ENCODE assay signal across 9 mouse cellular contexts in the genomic region with DNA sequence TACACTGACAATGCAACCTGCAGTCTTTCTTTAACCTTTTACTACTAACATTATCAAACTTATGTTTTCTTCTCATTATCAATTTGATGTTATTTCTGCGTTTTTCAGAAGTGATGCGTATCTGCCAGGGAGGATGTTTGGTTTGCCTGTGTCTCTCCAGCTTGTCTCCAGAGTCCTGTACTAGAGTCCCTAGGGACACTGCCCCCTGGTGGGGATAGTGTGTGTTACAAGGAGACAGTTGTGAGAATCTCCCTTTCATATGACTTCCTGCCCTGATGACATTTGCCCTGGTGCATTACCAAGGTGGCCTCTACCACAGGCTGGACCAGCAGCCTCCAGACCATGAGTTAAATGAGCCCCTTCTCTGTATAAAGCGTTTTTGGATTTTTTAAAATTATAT. TPM values are rescaled to one million over a fixed set of nuclear protein-coding genes. Genes with fewer than 3 reads are reported as not detected.
DNase-seq lines count a peak whose midpoint lies in the region; ATAC-seq and TF ChIP-seq lines count a peak whose summit lies in the region.
"Had no signal": no experiment of that assay in that cellular context is flagged by ENCODE, and none has a peak within 500 bp of the region (broad histone marks: within the 10 kb centered on the region; RNA-seq: fewer than 3 reads in every experiment).

No protein-coding gene starts in this region.

- peak; percentile 95 for DNase-seq in intestine, embryonic 14.5 days (ENCODE audit: low spot score)
- DNase-seq in ES-E14 (ENCODE audit: low read depth, low spot score), result no peak
- DNase-seq in cerebellum, adult 9-11 months, result peak; percentile 45
- DNase-seq in gastrocnemius, postnatal 36 days, result peak; percentile 35 to 55
- peak; percentile 58 to 89 for DNase-seq in layer of hippocampus, postnatal 25 days (ENCODE audit: extremely low spot score in 1 of 2, low spot score in 1 of 2)
- peak; percentile 87 for DNase-seq in thymus, postnatal 0 days (ENCODE audit: low spot score)

- H3K4me3 ChIP-seq in intestine, embryonic 14.5 days (ENCODE audit: low read depth, low read length), result no peak overlapping the region
- H3K4me3 ChIP-seq in intestine, embryonic 16.5 days (ENCODE audit: low read length), result no peak overlapping the region
- no peak overlapping the region for H3K4me3 ChIP-seq in ES-E14 (ENCODE audit: insufficient read depth in 1 of 2, low read depth in 1 of 2, low read length in 2 of 2, poor library complexity in 1 of 2, severe bottlenecking in 1 of 2)
- H3K4me3 ChIP-seq: embryonic facial prominence, embryonic 13.5 days had no signal

- H3K27me3 ChIP-seq in intestine, embryonic 14.5 days (replicated peaks; ENCODE audit: control insufficient read depth, insufficient read depth, low read length), result no peaks in the 10 kb centered on the region
- no peaks in the 10 kb centered on the region for H3K27me3 ChIP-seq in intestine, embryonic 16.5 days (replicated peaks; ENCODE audit: control insufficient read depth, insufficient read depth, low read length)
- H3K27me3 ChIP-seq: embryonic facial prominence, embryonic 13.5 days had no signal

- no peak overlapping the region for H3K9ac ChIP-seq in intestine, embryonic 14.5 days (ENCODE audit: low read length)
- H3K9ac ChIP-seq in intestine, embryonic 16.5 days (ENCODE audit: low read depth, low read length), result no peak overlapping the region
- no peak overlapping the region for H3K9ac ChIP-seq in ES-E14 (ENCODE audit: insufficient read depth, low read depth, low read length, poor library complexity, severe bottlenecking)
- H3K9ac ChIP-seq: embryonic facial prominence, embryonic 13.5 days had no signal

- WGBS in intestine, embryonic 14.5 days, result 10% methylated on average over 3 of the region's 3 CpGs
- WGBS in intestine, embryonic 16.5 days, result 4% methylated on average over 3 of the region's 3 CpGs

- H3K9me3 ChIP-seq in intestine, embryonic 14.5 days (ENCODE audit: control insufficient read depth, low read length), result no peaks in the 10 kb centered on the region
- no peaks in the 10 kb centered on the region for H3K9me3 ChIP-seq in intestine, embryonic 16.5 days (ENCODE audit: control insufficient read depth, low read length)
- no peaks in the 10 kb centered on the region for H3K9me3 ChIP-seq in ES-E14 (ENCODE audit: control insufficient read depth, insufficient read depth, low read depth, low read length)
- H3K9me3 ChIP-seq: embryonic facial prominence, embryonic 13.5 days had no signal

- H3K27ac ChIP-seq in intestine, embryonic 14.5 days (ENCODE audit: low read depth), result no peak overlapping the region
- H3K27ac ChIP-seq in intestine, embryonic 16.5 days (ENCODE audit: low read length), result no peak overlapping the region
- no peak overlapping the region for H3K27ac ChIP-seq in ES-E14 (ENCODE audit: insufficient read depth, low read depth, low read length, poor library complexity, severe bottlenecking)
- H3K27ac ChIP-seq: embryonic facial prominence, embryonic 13.5 days had no signal

- H3K4me1 ChIP-seq in intestine, embryonic 14.5 days (replicated peaks; ENCODE audit: control insufficient read depth, insufficient read depth, low read length), result 0 out of 2 replicates have a peak, but pooled peaks cover 12% of the 10 kb centered on the region
- H3K4me1 ChIP-seq in intestine, embryonic 16.5 days (ENCODE audit: control insufficient read depth, insufficient read depth, low read length), result peaks cover 14% of the 10 kb centered on the region
- peaks cover 0 to 2% of the 10 kb centered on the region in 2 experiments; a peak in 1 of 4 replicates for H3K4me1 ChIP-seq in ES-E14 (ENCODE audit: control insufficient read depth in 2 of 2, insufficient read depth in 2 of 2, low read length in 2 of 2, poor library complexity in 1 of 2)

- no peaks in the 10 kb centered on the region for H3K36me3 ChIP-seq in intestine, embryonic 14.5 days (ENCODE audit: control insufficient read depth, insufficient read depth, low read length)
- no peaks in the 10 kb centered on the region for H3K36me3 ChIP-seq in intestine, embryonic 16.5 days (ENCODE audit: control insufficient read depth, insufficient read depth, low read length)
- no peaks in the 10 kb centered on the region for H3K36me3 ChIP-seq in ES-E14 (ENCODE audit: control insufficient read depth, insufficient read depth, low read length, poor library complexity, severe bottlenecking)
- H3K36me3 ChIP-seq: embryonic facial prominence, embryonic 13.5 days had no signal

- in situ Hi-C loops in ES-E14 (cut with MboI; ENCODE audit: low sequenced_read_pairs in 2 of 2, unreplicated experiment in 2 of 2), result no loop called here

- intact Hi-C loops in gastrocnemius, postnatal 36 days (cut with DNase I), result loop anchor here (5.0 to 10.0 kb wide), 2 partner anchors 84 to 152 kb away; no protein-coding TSS in a partner anchor

- no peak for ATAC-seq in intestine, embryonic 14.5 days (replicated peaks; ENCODE audit: low FRiP score, low TSS enrichment, low read depth)
- no peak for ATAC-seq in intestine, embryonic 16.5 days
- peak; percentile 50 for ATAC-seq in monocyte, adult 5-6 weeks (replicated peaks; ENCODE audit: insufficient number of reproducible peaks, low FRiP score, low TSS enrichment, poor library complexity, severe bottlenecking)

- no peak overlapping the region for H3K4me2 ChIP-seq in intestine, embryonic 14.5 days (ENCODE audit: low read length)
- H3K4me2 ChIP-seq in intestine, embryonic 16.5 days (ENCODE audit: low read depth, low read length), result no peak overlapping the region
- H3K4me2 ChIP-seq: embryonic facial prominence, embryonic 13.5 days had no signal

TF ChIP-seq in ES-E14, 5 proteins besides CTCF, POLR2A, EP300 and RAD21:
- TF ChIP-seq ZC3H11A (IDR thresholded peaks at IDR 0.05; ENCODE audit: borderline replicate concordance, low read depth, low read length) (peak; percentile 38; the same call in 1 of the 2 replicates), ZNF384 (IDR thresholded peaks at IDR 0.05; ENCODE audit: low read depth, low read length) (no peak)

RNA-seq across cellular contexts. Expression of gene Rpl14, which starts 15.3 kb away (rescaled TPM):
- 1,190 and 1,204 TPM in 2 replicates for polyA plus RNA-seq in intestine, embryonic 14.5 days (2014; fragmentation: Nextera tagmentation; extraction: Ambion mirVana)
- polyA plus RNA-seq in intestine, embryonic 16.5 days (2015; fragmentation: Nextera tagmentation; extraction: Ambion mirVana), result 753 and 789 TPM in 2 replicates
- 1,425 and 1,546 TPM in 2 replicates for total RNA-seq in ES-E14 (2012; rRNA removed)
- total RNA-seq in gastrocnemius, postnatal 36 days (2021), result 100 to 1,000 TPM; 252 to 291 TPM
- 100 to 1,000 TPM; 275 to 303 TPM for total RNA-seq in layer of hippocampus, postnatal 25 days (2021)
- total RNA-seq in monocyte, adult 5-6 weeks (2017), result 831 to 988 TPM (median 903 TPM) in 3 replicates
- 877 and 894 TPM in 2 replicates for polyA plus RNA-seq in thymus, postnatal 0 days (2015; fragmentation: Nextera tagmentation; extraction: Ambion mirVana)

RNA-seq across cellular contexts. Expression of gene Entpd3, which starts 46.9 kb away (rescaled TPM):
- 3.3 and 4.0 TPM in 2 replicates for polyA plus RNA-seq in intestine, embryonic 14.5 days (2014; fragmentation: Nextera tagmentation; extraction: Ambion mirVana)
- 1.7 and 1.9 TPM in 2 replicates for polyA plus RNA-seq in intestine, embryonic 16.5 days (2015; fragmentation: Nextera tagmentation; extraction: Ambion mirVana)
- 0.45 and 0.53 TPM in 2 replicates for total RNA-seq in ES-E14 (2012; rRNA removed)
- total RNA-seq in gastrocnemius, postnatal 36 days (2021), result not detected
- total RNA-seq in layer of hippocampus, postnatal 25 days (2021), result 1 to 10 TPM; 6.1 to 6.6 TPM
- not detected in 3 replicates for total RNA-seq in monocyte, adult 5-6 weeks (2017)
- polyA plus RNA-seq in thymus, postnatal 0 days (2015; fragmentation: Nextera tagmentation; extraction: Ambion mirVana), result 0.24 and 0.34 TPM in 2 replicates
